Mouse (Mus musculus) c-Kit-positive CD71-negative TER-119-negative erythroid progenitor cells, embryonic 14.5 days (primary cell): Measurements from ENCODE around the gene 1700080E11Rik.
"Not testable (repeated sequence)": the region's sequence is repeated elsewhere in the genome, so short reads cannot be mapped to it uniquely, and the experiment has no call there.

Source experiments
- DNase-seq: peaks from one replicate; pipeline ENCODE4 v3.0.0-alpha.2; 2013; ENCODE audit warnings: low read depth

Gene 1700080E11Rik

GRCm38 (mm10) chr9:105144992-105145391, at the start of gene 1700080E11Rik:
Gene 1700080E11Rik (minus strand): TSS chr9:105145092.
- no peak for DNase-seq

- no peak for DNase-seq
Observed at GRCm38 (mm10) chr9:105186725-105187124, 41.8 kb upstream of the 1700080E11Rik start.

- DNase-seq, result no peak
Observed at GRCm38 (mm10) chr9:105182392-105182791, 37.5 kb upstream of the 1700080E11Rik start.

- DNase-seq, result no peak
Observed at GRCm38 (mm10) chr9:105139204-105139603, 5.7 kb downstream of the 1700080E11Rik start.

- no peak for DNase-seq
Observed at GRCm38 (mm10) chr9:105136404-105136803, 8.5 kb downstream of the 1700080E11Rik start.

GRCm38 (mm10) chr9:105134536-105134935, 10.4 kb downstream of the 1700080E11Rik start:
- DNase-seq, result no peak

- DNase-seq, result no peak
Observed at GRCm38 (mm10) chr9:105132002-105132367, 12.9 kb downstream of the 1700080E11Rik start.

- peak; percentile 77 for DNase-seq
Observed at GRCm38 (mm10) chr9:105131253-105132001, 13.5 kb downstream of the 1700080E11Rik start, which contains the start of gene Nudt16. Gene Nudt16 (minus strand): TSS chr9:105131824.

- no peak for DNase-seq
Observed at GRCm38 (mm10) chr9:105130331-105130730, 14.6 kb downstream of the 1700080E11Rik start.

- DNase-seq, result not testable (repeated sequence)
Observed at GRCm38 (mm10) chr9:105125206-105125605, 19.7 kb downstream of the 1700080E11Rik start.

- DNase-seq, result no peak
Observed at GRCm38 (mm10) chr9:105103893-105104292, 41.0 kb downstream of the 1700080E11Rik start.

- DNase-seq, result no peak
Observed at GRCm38 (mm10) chr9:105101911-105102310, 43.0 kb downstream of the 1700080E11Rik start.

GRCm38 (mm10) chr9:105100807-105101570, 43.9 kb downstream of the 1700080E11Rik start:
- no peak for DNase-seq
